Mouse (Mus musculus) kidney, embryonic 14.5 days (tissue): ENCODE measurements around the gene Acsl5. TPM values are rescaled to one million over a fixed set of nuclear protein-coding genes. Genes with fewer than 3 reads are reported as not detected.
A peak's percentile ranks its signal among the peaks of the same experiment; 100 is the strongest.

ENCODE experiments used
- ATAC-seq: fragments of 200-750 bp; cut with Nextera tagmentation; 2 replicates; pipeline ENCODE4 v1.8.0; 2017; ENCODE audit warnings: moderate number of reproducible peaks, mild to moderate bottlenecking, moderate TSS enrichment, moderate library complexity; ENCODE audit not compliant: low FRiP score, low TSS enrichment
- H3K27ac ChIP-seq: fragments of 300-500 bp; sonication (generic); 2 replicates; pipeline ENCODE4 v1.5.1; 2014; ENCODE audit warnings: low read depth, mild to moderate bottlenecking, low read length, moderate library complexity, mixed read lengths
- H3K27me3 ChIP-seq: fragments of 300-500 bp; sonication (generic); 2 replicates; pipeline ENCODE4 v1.6.1; 2014; ENCODE audit warnings: mild to moderate bottlenecking, low read length; ENCODE audit not compliant: control insufficient read depth, insufficient read depth
- H3K36me3 ChIP-seq: fragments of 300-500 bp; sonication (generic); 2 replicates; pipeline ENCODE4 v1.6.1; 2014; ENCODE audit warnings: low read length, mixed read lengths; ENCODE audit not compliant: control insufficient read depth, insufficient read depth
- H3K4me1 ChIP-seq: fragments of 300-500 bp; sonication (generic); 2 replicates; pipeline ENCODE4 v1.6.1; 2014; ENCODE audit warnings: low read length, mixed read lengths; ENCODE audit not compliant: control insufficient read depth, insufficient read depth
- H3K4me2 ChIP-seq: fragments of 300-500 bp; sonication (generic); replicated peaks from 2 replicates; pipeline ENCODE4 v1.6.1; 2014; ENCODE audit warnings: low read depth, mild to moderate bottlenecking, low read length
- H3K4me3 ChIP-seq: fragments of 300-500 bp; sonication (generic); 2 replicates; pipeline ENCODE4 v1.5.1; 2014; ENCODE audit warnings: mild to moderate bottlenecking, low read length
- H3K9ac ChIP-seq: fragments of 300-500 bp; sonication (generic); 2 replicates; pipeline ENCODE4 v1.6.1; 2014; ENCODE audit warnings: low read depth, mild to moderate bottlenecking, low read length, moderate library complexity
- H3K9me3 ChIP-seq: fragments of 300-500 bp; sonication (generic); 2 replicates; pipeline ENCODE4 v1.6.1; 2016; ENCODE audit warnings: low read length; ENCODE audit not compliant: control insufficient read depth
- WGBS: fragments of 180-500 bp; shearing (Covaris S2); extraction: QIAGEN DNeasy Blood & Tissue Kit; methylation state at CpG from one replicate; pipeline ENCODE4 v1.1.7; 2014; 5-methylcytosine and 5-hydroxymethylcytosine counted together
- polyA plus RNA-seq: library from polyadenylated mRNA; unstranded; fragments of >200 nt; fragmentation: Nextera tagmentation; extraction: Ambion mirVana; gene quantifications from 2 replicates; pipeline ENCODE4 v1.2.1, GENCODE M21; 2014

Gene Acsl5
- polyA plus RNA-seq, 1 experiment from 2014 or later: 38.1 TPM

DNA sequence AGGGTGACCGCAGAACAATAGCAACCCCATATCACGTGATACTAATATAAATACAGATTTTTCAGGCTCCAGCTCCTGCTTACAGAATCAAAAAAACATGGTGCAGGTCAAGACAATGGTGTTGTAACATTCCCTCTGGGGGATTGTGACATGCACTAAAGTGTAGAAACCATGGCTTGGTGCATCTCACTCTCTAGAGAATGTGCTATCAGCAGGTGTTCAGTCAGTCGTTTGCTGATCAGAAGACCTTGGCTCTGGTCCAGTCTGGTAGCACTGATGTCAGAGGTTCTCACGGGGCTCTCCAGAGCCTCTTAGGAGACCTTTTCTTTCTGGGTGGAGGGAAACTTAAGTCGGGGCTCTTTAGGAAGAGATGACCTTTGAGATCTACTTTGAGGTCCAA lies 1.3 kb upstream of the Acsl5 start:
- Histone ChIP-seq H3K27me3 (no peaks in the 10 kb centered on the region), H3K4me1 (no peaks in the 10 kb centered on the region), H3K36me3 (no peaks in the 10 kb centered on the region), H3K4me3 (no peak overlapping the region), H3K9ac (no peak overlapping the region), H3K4me2 (no peak overlapping the region), H3K9me3 (no peaks in the 10 kb centered on the region), H3K27ac (no peak overlapping the region)
- no peak for ATAC-seq
- 91% methylated on average over 5 of the region's 5 CpGs for WGBS

DNA sequence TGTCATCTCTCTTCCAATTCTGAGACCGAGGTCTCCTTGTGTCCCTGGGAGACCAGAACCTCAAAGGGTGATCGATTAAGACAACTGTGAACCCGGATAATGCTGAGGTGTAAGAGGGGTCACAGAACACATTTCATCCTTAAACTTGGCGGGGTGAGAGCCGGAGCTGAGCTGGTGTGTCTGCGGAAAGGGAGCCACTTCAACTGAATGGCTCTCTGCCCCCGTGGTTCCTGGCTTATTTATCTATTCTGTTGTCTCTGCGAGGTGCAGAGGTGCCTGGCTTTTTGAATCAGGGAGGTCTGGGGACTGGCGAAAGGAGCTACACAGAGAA lies 1.5 kb downstream of the Acsl5 start:
- no peaks in the 10 kb centered on the region for H3K4me1 ChIP-seq
- peak overlapping the region; percentile 48 for H3K4me3 ChIP-seq
- peak overlapping the region; percentile 68; the same call in 1 of the 2 replicates for H3K27ac ChIP-seq
- H3K9me3 ChIP-seq: no peaks in the 10 kb centered on the region
- 5% methylated on average over 9 of the region's 9 CpGs for WGBS
- H3K4me2 ChIP-seq: peak overlapping the region; percentile 55
- H3K36me3 ChIP-seq: no peaks in the 10 kb centered on the region
- ATAC-seq: no peak; the same call in 1 of the 2 replicates
- no peaks in the 10 kb centered on the region for H3K27me3 ChIP-seq
- peak overlapping the region; percentile 73 for H3K9ac ChIP-seq

DNA sequence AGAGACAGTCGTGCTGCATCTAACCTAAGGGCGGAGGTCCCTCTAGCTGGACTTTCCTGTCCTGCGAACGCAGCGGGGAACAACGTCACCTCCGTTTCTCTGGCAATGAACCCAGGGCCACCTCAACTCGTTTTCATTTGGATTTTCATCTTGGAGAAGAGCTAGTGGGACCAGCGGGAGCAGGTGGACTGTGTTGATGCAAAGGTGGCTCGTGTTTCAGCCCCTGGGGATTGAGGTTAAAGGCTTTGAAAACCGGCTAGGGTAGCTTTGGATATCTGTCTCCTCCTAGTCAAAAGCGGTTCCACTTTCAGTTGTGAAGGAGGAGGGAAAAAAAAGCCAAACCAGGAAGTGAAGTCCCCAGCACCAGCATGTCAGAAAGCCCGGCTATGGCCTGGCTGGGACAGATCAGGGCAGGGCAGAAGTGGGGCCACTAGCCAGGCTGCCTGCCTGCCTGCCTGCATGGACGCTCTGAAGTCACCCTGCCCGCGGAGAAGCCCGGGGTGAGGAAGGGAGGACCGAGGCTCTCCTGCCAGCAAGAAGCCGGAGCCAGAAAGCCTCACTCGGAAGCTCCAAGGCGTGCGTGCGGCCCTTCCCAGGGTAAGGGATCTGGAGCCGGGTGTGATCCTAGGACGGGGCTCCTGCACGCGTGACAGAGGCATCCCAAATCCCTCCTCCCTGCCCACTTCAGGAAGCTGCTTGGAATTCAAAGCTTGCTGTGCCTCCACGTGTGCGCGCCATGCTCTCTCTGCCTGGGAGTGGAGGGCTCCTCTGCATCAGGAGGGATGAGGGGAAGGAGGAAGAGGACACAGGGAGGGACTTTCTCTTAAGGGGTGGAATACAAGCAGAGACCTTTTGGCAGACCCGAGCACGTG lies 2.1 kb downstream of the Acsl5 start:
- H3K4me1 ChIP-seq: no peaks in the 10 kb centered on the region
- 0% methylated on average over 32 of the region's 32 CpGs for WGBS
- no peaks in the 10 kb centered on the region for H3K9me3 ChIP-seq
- peak overlapping the region; percentile 73 for H3K9ac ChIP-seq
- H3K27ac ChIP-seq: peak overlapping the region; percentile 68
- no peaks in the 10 kb centered on the region for H3K27me3 ChIP-seq
- peak overlapping the region; percentile 48 for H3K4me3 ChIP-seq
- no peaks in the 10 kb centered on the region for H3K36me3 ChIP-seq
- peak overlapping the region; percentile 55 for H3K4me2 ChIP-seq
- ATAC-seq: peak; percentile 67

DNA sequence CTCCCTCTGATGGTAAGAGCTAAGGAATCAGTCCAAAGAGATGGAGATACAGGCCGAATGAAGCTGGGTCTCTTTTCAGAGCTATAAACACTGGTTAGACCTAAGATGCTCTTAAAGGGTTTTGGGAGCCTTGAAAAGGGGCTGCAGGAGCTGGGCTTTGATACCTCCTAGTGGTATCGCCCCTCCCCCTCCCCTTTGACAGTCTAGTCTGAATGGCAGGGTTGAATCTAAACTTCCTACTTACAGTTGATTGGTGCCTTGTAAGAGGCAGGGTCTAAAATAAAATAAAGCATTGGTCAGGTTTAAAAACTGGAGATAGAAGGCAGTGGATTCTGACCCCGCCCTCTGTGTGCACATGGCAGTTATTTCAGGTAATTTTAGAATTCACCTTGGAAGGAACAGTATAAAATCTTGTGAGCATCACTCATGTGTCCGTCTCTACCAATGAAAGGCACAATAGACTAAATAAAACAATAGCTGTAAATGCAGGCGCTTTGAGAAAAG lies 2.8 kb downstream of the Acsl5 start:
- Histone ChIP-seq H3K36me3 (no peaks in the 10 kb centered on the region), H3K4me2 (peak overlapping the region; percentile 55), H3K4me3 (peak overlapping the region; percentile 48), H3K27ac (peak overlapping the region; percentile 68), H3K9ac (peak overlapping the region; percentile 73; the same call in 1 of the 2 replicates), H3K4me1 (no peaks in the 10 kb centered on the region), H3K9me3 (no peaks in the 10 kb centered on the region), H3K27me3 (no peaks in the 10 kb centered on the region)
- ATAC-seq: peak; percentile 68; the same call in 1 of the 2 replicates
- WGBS: 13% methylated on average over 5 of the region's 5 CpGs

DNA sequence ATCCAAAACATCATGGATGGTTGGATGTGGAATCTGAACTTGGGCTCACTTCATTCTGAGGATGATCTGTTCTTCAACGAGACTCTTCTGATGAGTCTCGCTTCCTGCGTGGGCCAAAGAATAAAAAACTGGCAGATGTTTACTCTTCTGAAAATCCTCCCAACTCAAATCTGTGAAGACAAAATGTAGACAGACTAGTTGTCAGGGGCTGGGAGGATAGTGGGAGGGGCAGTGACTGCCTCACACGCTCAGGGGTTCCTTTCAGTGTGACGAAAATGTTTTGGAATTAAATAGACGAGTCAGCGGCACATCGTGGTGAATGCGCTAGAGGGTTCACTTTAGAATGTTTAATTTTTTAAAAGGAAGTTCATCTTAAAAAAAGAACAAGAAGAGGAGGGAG lies 4.4 kb downstream of the Acsl5 start:
- no peaks in the 10 kb centered on the region for H3K27me3 ChIP-seq
- ATAC-seq: no peak
- no peak overlapping the region for H3K27ac ChIP-seq

DNA sequence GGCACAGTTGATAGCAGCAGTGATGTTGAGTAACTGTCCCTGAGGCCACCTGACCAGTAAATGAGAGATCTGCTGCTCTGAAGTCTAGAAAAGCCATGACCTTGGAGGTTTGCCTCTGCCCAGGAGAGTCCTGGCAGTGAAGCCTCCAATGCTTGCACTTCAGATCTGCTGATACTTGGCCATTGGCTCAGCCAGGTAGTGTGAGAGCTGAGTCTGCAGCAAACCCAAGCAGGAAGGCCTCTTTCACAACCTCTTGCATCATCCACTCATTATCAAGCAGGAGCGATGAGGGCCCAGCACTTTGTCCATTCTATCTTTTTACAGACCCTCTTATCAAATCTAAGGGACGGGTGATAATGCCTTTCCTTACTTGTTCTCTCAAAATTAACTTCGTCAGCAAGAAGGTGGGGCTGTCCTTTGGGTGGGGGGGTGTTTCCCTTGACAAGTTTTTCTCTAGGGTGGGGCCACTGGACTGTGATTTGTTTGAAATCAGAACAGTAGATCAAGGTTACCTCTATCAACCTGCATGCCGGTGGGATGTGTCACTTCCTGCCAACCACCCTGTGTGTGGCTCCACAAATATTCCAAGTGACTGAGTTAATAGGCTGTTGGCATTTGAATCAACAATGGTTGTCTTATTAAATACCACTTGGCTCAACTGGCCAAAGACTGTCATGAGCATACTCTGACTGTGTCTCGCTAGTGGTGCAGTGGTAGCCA lies 6.1 kb downstream of the Acsl5 start:
- no peak overlapping the region for H3K27ac ChIP-seq
- WGBS: 86% methylated on average over 5 of the region's 5 CpGs

More for the DNA sequence above, 4.4 kb downstream of the Acsl5 start:
- H3K36me3 ChIP-seq: no peaks in the 10 kb centered on the region
- no peak overlapping the region for H3K9ac ChIP-seq
- no peak overlapping the region for H3K4me2 ChIP-seq
- WGBS: 89% methylated on average over 9 of the region's 9 CpGs
- H3K9me3 ChIP-seq: no peaks in the 10 kb centered on the region
- H3K4me3 ChIP-seq: no peak overlapping the region
- 0 out of 2 replicates have a peak, but pooled peaks cover 5% of the 10 kb centered on the region for H3K4me1 ChIP-seq

DNA sequence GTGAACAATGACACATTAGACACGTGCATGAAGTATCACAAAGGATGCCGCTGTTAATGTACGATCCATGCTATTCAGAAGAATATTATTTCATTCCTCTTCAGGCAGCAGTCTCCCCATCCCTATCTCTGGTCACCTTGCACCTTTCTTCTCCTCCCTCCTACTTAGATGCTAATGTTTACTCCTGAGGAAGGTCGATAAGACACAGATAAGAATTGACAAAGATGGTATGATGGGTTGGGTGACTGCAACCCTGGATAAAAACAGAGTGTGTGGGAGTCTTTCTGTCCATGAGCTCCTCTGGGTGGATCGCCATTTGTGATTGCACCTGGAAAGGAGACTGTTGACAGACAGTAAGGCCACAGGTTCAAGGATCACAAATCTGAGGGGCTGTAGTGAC lies 6.8 kb downstream of the Acsl5 start:
- WGBS: 91% methylated on average over 5 of the region's 5 CpGs
- H3K4me1 ChIP-seq: 0 out of 2 replicates have a peak, but pooled peaks cover 5% of the 10 kb centered on the region
- no peaks in the 10 kb centered on the region for H3K9me3 ChIP-seq
- no peak overlapping the region for H3K4me3 ChIP-seq
- no peaks in the 10 kb centered on the region for H3K27me3 ChIP-seq
- H3K9ac ChIP-seq: no peak overlapping the region
- no peak overlapping the region for H3K27ac ChIP-seq
- no peak for ATAC-seq
- no peaks in the 10 kb centered on the region for H3K36me3 ChIP-seq
- no peak overlapping the region for H3K4me2 ChIP-seq

More for the DNA sequence above, 6.1 kb downstream of the Acsl5 start:
- H3K9me3 ChIP-seq: no peaks in the 10 kb centered on the region
- no peaks in the 10 kb centered on the region for H3K27me3 ChIP-seq
- no peak for ATAC-seq
- no peak overlapping the region for H3K4me2 ChIP-seq
- H3K36me3 ChIP-seq: no peaks in the 10 kb centered on the region
- 0 out of 2 replicates have a peak, but pooled peaks cover 5% of the 10 kb centered on the region for H3K4me1 ChIP-seq
- H3K9ac ChIP-seq: no peak overlapping the region
- no peak overlapping the region for H3K4me3 ChIP-seq

DNA sequence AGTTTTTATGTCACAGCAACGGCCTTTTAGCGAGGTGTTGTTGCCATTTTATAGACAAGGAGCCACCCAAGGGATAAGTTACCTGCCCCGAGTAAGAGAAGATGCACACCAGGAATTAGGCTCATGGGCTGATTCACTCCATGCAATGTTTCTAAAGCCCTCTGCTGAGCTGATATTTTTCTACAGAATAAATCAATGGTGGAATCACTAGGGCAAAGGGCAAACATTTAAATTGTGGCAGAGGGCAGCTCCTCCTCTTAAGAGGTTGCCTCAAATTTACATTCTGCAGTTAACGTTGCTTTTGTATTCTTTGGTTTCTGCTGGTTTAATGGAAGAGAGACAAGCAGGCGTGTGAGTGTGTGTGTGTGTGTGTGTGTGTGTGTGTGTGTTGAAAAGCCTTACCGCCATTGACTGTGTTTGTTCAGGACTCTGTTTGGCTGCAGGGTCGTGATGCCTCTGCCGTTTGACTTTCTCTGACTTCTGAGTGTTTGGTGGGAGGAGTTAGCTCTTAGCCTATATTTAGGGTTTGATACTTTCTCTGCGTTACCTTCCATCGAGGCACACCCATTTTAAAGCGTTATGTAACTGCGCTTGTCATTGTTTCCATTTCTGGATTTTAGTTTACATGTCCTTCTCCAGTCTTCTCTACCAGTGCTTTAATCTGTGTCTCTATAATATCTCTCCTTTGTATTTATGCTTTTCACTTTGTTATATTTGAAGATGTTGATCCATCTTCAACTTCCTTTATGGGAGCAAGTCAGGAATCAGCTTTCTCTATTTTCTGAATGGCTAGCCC lies 8.8 kb downstream of the Acsl5 start:
- Histone ChIP-seq H3K27me3 (no peaks in the 10 kb centered on the region), H3K9ac (no peak overlapping the region), H3K36me3 (no peaks in the 10 kb centered on the region), H3K4me1 (0 out of 2 replicates have a peak, but pooled peaks cover 5% of the 10 kb centered on the region), H3K4me2 (no peak overlapping the region), H3K27ac (no peak overlapping the region), H3K4me3 (no peak overlapping the region), H3K9me3 (no peaks in the 10 kb centered on the region)
- WGBS: 55% methylated on average over 12 of the region's 12 CpGs
- ATAC-seq: no peak
